Mouse (Mus musculus) brain, adult 2 months (tissue): Measurements from ENCODE around the gene Nck2.
A peak's percentile ranks its signal among the peaks of the same experiment; 100 is the strongest.
"Not testable (repeated sequence)": the region's sequence is repeated elsewhere in the genome, so short reads cannot be mapped to it uniquely, and the experiment has no call there.

Source experiments
- DNase-seq: peaks from one replicate; pipeline ENCODE4 v3.0.0; 2011; ENCODE audit warnings: low read depth, low spot score

Nck2 gene

DNA sequence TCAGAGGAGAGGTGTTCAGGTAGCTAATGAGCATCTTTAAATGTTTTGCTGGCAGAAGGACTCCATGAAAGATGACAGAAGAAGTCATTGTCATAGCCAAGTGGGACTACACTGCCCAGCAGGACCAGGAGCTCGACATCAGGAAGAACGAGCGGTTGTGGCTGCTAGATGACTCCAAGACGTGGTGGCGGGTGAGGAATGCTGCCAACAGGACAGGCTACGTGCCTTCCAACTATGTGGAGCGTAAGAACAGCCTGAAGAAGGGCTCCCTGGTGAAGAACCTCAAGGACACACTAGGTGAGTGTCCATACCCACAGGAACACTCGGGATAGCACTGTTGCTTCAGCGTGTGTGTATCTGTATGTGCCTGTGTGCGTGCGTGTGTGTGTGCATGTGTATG, 89.1 kb downstream of the Nck2 start:
- DNase-seq, result not testable (repeated sequence)

DNA sequence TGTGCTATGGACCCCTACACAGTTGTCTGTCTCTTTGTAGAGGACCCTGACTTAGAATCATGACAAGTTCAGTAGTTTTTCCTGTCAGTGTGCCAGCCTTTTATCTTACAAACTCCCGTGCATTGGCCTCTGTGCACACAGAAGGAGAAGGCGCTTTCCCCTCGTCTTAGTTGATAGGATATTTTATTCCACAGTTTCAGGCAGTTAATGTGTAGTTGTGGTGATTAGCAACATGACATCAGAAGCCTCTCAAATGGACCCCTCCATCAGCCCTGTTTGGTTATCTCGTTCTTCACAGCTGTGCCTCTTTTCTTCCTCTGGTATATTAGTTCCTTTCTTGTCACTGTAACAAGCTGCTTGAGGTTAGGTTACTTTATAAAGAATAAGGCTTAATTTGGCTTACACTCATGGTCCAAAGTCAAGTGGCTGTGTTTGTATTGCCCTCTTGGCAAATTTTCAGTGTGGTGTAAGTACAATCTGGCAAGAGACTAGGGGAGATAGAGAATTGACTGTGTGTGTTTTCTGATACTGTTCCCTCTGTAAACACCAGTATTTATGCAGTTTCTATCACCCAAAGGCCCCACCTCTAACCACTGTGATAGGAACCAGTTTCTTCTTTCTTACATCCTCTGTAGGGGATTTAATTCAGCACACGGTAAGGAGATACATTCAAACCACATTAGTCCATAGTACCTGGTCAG, 89.8 kb downstream of the Nck2 start:
- DNase-seq, result no peak

DNA sequence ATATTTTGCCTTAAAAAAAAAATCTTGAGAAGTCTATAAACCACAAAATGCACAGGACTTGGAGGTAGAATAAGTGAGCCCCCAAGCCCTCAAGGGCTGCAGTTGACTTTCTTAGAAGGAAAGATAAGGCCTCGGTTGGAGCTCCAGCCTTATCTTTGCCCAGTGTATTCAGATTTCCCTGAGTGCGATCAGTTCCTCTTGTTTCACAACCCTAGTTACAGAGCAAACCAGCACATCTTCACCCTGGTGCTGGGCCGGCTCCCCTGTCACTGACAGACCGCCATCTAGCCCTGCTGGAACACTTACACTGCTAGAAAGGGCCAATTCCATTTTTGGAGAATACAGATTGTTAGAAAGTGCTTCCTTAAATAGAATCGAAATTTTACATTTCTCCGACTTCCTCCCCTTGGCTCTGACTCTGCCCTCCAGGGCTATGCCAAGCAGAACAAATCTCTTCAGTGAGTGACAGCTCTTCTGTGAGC, 91.2 kb downstream of the Nck2 start:
- peak; percentile 77 for DNase-seq

DNA sequence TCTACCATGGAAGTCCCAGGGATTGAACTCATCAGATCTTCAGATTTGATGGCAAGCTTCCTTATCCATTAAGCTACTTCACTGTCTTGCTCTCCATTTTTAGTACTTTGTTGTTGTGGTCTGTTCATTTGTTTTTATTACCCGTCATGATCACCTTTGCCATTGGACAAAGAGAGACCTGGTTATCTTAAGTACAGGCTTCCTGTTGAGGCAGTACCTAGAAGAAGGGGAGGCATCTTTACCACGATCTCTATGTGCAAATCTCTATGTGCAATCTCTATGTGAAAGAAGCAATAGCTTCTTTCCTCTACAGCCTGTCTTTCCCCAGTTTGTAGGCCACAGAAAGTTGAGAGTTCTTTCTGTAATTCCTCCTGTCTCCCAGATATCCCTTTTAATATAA, 91.9 kb downstream of the Nck2 start:
- DNase-seq, result no peak

DNA sequence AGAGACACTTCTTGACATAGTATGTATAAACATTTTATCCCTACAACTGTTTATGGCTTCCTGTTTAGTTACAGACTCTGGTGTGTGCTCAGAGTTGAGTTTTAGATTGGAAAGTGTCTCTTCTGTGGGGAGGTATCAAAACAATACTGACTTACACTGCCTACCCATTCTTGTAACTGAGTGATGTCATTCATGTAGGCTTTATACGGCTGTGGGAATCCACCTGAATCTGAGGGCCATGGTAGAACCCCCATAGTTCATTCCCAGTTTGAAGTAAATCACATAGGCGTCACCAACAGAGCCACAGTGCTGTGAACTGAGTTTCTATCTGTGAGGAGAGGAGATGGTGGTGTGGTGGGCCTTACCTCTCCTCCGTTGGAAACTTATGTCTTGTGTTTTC, 92.6 kb downstream of the Nck2 start:
- DNase-seq, result no peak

DNA sequence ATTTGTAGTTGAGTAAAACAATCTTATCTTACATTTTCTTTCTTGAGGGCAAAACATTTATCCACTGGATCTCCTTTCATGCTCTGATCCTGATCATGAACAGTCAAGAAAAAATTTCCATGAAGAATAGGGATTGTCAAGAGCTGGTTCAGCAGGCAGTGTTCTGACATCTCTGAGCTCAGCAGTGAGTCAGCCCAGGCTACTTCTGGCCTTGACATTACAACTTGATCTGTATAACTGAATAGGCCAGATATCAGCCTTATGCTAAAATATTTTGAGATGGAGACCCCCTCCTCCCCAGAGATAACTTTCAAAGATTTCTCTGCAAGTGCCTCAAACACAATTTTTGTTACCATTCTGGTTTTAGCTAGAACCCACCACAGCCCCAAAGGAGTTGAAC, 93.1 kb downstream of the Nck2 start:
- DNase-seq, result no peak

DNA sequence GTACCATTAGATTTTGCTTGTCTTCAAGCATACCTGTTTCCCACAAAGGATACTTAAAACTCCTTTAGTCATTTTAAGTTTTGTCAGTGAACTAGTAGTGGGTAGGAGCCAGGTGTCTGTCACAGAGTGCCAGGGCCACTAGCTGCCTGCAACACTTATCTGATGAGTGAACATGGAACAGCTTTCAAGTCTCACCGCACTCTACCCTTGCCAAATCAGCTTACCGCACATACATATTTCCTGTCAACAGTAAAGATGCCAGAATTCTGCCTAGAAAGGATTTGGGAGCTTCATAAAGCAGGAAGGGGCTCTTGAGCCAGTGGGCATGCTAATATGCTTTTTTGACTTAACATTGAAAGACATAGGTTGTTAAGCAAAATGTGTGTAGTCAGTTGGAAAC, 94.3 kb downstream of the Nck2 start:
- DNase-seq, result no peak

DNA sequence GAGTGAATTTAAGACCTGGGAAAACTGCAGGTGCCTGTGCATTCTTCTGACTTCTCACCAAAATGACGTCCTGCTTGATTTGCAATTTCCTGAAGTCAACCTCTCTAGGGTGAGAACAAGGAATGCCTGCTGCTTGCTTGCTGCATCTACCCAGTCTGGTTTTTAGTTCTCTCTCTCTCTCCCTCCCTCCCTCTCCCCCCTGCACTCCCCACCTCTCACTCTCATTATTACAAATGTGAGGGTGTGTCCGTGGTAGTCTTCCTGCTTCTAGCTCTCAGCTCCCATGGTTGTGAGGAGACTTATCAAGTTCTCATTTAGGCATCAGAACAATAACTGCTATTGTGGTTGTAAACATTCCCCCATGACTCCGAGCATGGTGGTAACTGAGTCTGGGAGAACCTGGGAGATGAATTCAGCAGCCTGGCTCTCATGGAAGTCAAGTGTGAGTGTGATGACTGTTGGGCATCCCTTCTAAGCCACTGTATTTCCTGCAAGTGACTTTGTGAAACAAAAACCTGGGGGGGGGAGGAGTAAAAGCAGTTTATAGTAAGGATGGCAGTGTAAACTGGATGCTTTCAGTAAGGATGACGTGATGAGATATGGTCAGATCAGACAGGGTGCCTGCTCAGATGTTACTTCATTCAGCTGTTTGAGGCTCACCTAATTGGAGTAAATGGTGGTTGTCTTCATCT, 95.5 kb downstream of the Nck2 start:
- DNase-seq, result no peak

DNA sequence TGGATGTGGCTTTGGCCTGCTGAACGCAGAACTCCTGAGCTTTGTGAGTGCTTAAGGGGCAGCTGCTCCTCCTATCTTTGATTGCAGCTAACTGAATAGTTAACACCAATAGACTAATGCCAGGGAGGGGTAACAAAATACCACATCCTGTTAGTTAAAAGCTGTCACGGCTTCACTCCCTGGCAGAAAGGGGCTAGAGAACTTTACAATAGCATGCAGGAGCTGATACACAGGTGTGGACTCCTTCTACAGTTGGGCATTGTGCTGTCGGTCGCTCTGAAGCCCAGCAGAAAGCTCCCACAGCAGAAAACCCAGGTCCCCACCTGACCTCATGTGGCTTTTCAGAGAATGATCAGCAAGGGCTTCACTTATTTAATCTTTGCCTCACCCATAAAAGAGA, 98.0 kb downstream of the Nck2 start:
- no peak for DNase-seq

DNA sequence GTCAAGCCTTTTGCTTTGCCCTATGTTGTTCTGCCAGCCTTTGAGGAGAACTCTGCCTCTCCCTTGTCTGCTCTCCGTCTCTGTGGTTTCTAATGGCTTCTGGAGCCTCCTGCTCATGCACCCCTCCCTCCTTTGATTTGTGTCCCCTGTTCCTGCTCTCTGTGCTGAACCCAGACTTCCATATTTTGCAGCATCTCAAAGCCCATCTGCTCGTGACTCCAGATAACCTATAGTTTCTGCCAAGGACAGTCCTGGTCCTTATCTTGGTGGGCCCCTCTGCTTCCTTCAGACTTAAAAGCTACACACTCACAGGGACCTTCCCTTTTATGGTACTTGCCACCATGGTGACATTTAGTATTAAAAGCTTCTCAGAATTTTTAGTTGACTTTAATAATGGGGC, 103.3 kb downstream of the Nck2 start:
- no peak for DNase-seq

DNA sequence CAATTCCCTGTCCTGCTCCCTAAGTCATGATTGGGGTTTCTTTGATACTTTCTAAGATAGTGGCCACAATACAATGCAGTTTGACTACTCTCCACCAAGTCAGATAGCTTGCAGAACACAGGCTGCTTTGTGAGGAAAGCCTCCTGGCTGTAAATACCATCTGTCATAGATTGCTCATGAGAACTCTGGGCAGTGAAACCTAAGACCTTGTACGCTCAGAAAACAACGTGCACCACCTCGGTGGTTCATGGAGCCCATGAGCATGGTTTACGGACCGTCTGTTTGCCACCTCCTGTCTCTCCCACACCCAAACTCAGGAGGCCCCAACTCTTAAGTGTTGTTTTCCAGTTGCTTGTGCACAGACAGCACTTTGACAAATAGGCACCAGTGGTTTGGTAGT, 104.4 kb downstream of the Nck2 start:
- DNase-seq, result peak; percentile 31

DNA sequence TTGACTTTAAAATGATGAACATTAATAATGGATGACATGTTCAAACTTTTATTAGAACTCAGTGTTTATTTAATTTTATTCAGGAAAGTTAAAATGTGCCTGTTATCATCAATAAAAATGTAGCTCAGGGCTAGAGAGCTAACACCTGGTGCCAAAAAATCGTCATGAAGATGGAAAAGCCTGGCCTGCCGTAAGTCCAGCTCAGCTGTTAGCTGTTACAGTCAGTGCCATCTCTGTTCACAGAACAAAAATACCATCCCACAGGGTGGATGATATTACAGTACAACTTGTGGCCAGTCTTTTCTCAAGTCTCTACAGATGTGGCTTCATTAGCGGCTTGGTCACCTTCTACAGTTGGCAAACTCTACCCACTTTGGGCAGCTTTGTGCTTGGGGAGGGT, 106.1 kb downstream of the Nck2 start:
- DNase-seq, result no peak

DNA sequence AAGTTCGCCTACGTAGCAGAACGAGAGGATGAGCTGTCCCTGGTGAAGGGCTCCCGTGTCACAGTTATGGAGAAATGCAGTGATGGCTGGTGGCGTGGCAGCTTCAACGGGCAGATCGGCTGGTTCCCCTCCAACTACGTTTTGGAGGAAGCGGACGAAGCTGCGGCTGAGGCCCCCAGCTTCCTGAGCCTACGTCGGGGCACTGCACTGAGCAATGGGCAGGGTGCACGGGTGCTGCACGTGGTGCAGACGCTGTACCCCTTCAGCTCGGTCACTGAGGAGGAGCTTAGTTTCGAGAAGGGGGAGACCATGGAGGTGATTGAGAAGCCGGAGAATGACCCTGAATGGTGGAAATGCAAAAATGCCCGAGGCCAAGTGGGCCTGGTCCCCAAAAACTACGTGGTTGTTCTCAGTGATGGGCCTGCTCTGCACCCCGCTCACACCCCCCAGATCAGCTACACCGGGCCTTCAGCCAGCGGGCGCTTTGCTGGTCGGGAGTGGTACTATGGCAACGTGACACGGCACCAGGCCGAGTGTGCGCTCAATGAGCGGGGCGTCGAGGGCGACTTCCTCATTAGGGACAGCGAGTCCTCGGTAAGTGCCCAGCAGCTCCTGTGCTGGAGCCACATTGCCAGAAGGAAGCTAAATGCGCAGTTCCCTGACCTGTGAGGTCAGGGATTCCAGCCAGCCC, 109.8 kb downstream of the Nck2 start:
- not testable (repeated sequence) for DNase-seq

DNA sequence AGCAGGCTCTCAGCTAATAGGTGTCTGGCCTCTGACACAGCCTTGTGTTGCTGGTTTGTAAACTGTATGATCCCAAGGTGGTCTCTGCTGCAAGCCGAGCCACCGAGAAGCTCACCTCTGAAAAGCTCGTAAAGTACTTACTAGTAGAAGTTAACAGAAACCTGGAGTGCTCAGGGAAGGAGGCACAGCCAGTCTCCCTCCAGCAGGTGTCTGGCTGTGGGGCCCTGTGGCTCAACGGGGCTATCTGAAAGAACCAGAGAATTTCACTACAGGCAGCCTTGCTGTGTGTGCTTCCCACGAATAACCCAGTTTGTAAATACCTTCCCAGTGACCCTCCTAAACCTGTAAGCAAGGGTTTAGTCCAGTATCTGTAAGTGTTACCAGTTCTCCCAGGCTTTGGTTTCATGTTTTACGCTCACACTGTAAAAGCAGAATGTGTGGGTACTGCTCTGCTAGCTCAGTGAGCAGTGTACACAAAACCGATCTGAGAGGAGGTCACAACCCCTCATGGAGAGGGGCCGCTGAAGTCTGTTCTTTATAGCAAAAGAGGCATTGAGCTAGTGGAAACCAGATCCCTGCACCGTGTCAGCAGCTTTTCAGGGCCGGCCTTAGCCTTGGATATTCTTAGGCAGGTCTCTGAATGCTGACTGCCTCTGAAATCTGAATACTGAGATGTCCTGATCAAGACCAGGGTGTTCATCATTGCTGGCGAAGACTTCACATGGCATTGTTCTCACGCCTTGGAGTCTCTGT, 111.0 kb downstream of the Nck2 start:
- no peak for DNase-seq

DNA sequence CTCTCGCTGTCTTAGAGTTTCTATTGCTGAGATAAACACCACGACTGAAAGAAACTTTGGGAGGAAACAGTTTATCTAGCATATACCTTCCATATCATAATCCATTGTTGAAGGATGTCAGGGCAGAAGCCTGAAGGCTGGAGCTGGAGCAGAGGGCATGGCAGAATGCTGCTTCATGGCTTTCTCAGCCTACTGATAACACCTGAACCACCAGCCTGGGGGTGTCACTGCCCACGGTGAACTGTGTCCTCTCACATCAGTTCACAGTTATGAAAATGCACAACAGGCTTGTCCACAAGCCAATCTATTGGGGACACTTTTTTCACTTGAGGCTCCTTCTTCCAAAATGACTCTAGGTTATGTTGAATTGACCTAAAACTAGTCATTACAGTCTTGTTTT, 114.0 kb downstream of the Nck2 start:
- no peak for DNase-seq

DNA sequence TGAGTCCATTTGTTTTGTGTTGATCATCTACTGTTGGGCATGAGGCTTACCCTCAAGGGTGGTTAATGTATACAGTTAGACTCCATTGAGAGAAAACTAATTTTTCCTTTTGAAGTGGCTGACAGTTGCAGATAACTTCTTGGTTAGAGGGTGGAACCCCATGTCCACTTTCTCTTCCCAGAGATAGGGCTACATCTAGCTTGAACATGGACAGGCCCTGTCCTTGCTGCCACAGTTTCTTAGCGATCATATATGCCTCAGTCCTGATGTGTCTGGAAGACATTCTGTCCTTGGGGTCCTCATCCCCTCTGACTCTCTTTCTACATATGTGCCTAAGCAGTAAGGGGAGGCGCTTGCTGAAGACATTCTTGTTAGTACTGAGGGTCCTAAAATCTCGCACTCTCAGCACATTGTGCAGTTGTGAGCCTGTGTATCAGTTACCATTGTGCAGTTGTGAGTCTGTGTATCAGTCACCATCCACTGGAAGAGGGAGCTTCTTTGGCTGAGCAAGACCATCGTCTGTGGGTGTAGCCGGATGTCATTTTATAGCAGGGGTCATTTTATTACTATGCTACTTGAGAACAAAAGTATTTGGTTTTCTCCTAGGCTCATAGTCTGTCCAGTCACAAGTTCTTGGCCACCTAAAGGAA, 114.8 kb downstream of the Nck2 start:
- no peak for DNase-seq

DNA sequence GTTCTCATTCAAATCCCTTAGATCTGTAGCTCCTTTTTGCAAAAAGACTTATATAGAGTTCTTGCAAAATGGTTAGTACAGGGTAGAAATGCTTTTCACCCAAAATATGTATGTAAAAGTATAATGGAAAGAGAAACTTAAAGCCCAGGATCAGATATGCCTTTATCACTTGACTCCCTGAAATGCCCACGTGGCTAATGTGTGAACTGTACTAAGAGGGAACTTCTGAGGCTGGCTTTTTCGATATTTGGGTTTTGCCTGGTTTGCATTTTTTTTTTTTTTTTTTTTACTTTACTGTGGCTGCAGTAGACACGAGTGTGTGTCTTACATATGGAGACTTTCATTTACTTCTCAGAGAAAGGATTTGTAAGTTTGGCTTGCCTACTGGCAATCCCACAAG, 116.7 kb downstream of the Nck2 start:
- no peak for DNase-seq

DNA sequence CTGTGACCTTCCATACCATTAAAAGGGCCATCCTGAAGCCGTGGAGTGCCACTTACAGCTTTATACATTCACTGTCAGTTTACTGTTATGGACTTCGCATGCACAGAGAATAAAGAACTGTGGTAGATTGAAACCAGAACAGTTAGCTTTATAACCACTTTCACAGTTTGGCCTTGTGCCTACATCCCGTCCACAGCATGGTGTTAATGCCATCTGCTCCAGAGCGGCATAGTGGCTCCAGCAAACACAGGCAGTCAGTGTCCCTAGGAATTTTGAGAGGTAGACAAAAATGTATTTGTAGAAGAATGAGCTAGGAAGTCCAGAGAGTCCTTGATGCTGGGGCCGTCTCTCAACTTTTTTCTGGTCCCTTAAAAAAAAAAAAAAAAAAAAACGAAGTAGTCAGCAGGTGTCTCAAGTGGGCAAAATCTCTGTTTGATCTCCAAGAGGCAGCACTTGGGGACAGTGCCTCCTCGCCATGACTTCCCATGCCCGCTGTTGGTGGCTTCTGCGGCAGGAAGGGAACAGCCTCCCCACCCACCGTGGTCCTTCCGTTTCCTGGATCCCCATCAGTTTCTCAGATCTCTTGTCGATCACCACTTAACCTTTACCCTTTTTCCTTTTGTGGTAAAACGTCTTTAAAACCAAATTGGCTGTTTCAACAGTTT, 117.8 kb downstream of the Nck2 start:
- DNase-seq, result peak; percentile 94

DNA sequence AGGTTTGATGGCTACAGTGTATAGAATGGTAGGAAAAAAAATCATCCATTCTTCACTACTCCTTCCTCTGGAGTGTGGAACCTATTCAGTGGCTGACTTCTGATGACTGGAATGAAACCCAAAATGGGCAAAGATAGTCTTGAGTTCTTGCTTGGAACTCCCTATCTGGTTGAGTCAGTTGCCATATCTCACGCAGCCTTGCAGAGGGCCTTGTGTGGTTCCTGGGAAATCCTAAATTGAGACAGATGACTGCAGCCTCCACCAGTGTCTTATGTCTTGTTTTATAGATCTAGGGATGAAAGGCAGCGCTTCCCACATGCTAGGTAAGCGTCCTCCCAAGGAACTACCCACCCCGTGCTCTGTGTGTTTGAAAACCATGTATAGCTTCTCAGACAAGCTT, 120.9 kb downstream of the Nck2 start:
- no peak for DNase-seq

DNA sequence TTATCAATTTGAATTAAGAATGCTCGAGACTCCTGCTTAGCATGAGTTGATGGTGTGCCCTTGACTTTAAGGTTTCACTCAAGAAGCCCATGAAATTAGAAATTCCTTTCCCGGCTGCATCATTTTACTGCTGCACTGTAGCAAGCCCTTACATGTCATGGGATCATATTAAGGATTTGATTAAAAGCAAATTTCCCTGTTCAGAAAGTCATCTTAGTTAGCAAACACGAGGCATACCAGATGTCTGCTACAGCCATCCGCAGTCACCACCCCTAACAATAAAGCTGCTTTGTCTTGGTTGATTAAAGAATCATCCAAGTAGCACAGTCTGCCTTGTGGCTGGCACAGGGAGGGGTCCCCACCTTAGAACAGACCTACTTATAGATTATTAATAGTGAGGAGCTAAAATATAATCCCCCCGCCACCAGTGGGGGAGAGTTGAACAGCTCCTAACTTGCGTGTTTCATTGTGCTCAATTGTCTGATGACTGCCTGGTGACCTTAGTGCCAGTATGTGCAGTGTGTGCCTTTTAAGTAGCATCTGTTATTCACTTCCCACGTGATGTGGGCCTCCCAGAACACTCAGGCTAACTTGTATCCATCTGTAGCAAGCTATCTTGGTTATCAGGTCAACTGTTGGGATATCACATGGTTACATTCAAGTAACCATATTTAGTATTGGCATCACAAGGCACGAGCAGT, 122.4 kb downstream of the Nck2 start:
- DNase-seq, result peak; percentile 19
